Comparison of ENCODE assay signal across 8 mouse cellular contexts in genomic region chr11:103144309-103145285, GRCm38 (mm10). TPM values are rescaled to one million over a fixed set of nuclear protein-coding genes. Genes with fewer than 3 reads are reported as not detected.
DNase-seq lines count a peak whose midpoint lies in the region; ATAC-seq and TF ChIP-seq lines count a peak whose summit lies in the region.
"Had no signal": no experiment of that assay in that cellular context is flagged by ENCODE, and none has a peak within 500 bp of the region (broad histone marks: within the 10 kb centered on the region; RNA-seq: fewer than 3 reads in every experiment).

No protein-coding gene starts in this region.

- H3K27ac ChIP-seq in kidney, adult 2 months (ENCODE audit: insufficient read depth, low read depth, low read length) = no peak overlapping the region
- H3K27ac ChIP-seq in embryonic facial prominence, embryonic 12.5 days = peak overlapping the region; percentile 32
- 0 out of 2 replicates have a peak overlapping the region, but pooled peaks have one; percentile 14 for H3K27ac ChIP-seq in limb, embryonic 15.5 days
- H3K27ac ChIP-seq: liver, embryonic 14.5 days had no signal

- DNase-seq in kidney, adult 2 months = peak; percentile 40
- no peak for DNase-seq in kidney, adult 9 months
- peak; percentile 88 for DNase-seq in NIH3T3 (ENCODE audit: low read depth)
- DNase-seq in right cerebral cortex, adult 2 months (ENCODE audit: low spot score in 2 of 2) = no peak
- no peak for DNase-seq in right cerebral cortex, postnatal 14 days

- peaks cover 30% of the 10 kb centered on the region for H3K4me1 ChIP-seq in kidney, adult 2 months (ENCODE audit: control insufficient read depth, insufficient read depth, low read length)
- H3K4me1 ChIP-seq in embryonic facial prominence, embryonic 12.5 days = peaks cover 35% of the 10 kb centered on the region
- H3K4me1 ChIP-seq in limb, embryonic 15.5 days = peaks cover 30% of the 10 kb centered on the region

- WGBS in kidney, adult 2 months = 55% methylated on average over 12 of the region's 12 CpGs
- 24% methylated on average over 12 of the region's 12 CpGs for WGBS in embryonic facial prominence, embryonic 12.5 days
- 33% methylated on average over 12 of the region's 12 CpGs for WGBS in limb, embryonic 15.5 days

- no peak for TF ChIP-seq POLR2A in kidney, adult 2 months (IDR thresholded peaks at IDR 0.05; ENCODE audit: low read depth, low read length)

- H3K4me3 ChIP-seq in kidney, adult 2 months (ENCODE audit: insufficient read depth, low read depth, low read length) = no peak overlapping the region
- H3K4me3 ChIP-seq in embryonic facial prominence, embryonic 12.5 days = no peak overlapping the region
- H3K4me3 ChIP-seq in limb, embryonic 15.5 days = no peak overlapping the region

- no peaks in the 10 kb centered on the region for H3K27me3 ChIP-seq in kidney, adult 2 months (replicated peaks; ENCODE audit: control insufficient read depth, insufficient read depth, low read length)
- no peaks in the 10 kb centered on the region for H3K27me3 ChIP-seq in embryonic facial prominence, embryonic 12.5 days
- no peaks in the 10 kb centered on the region for H3K27me3 ChIP-seq in limb, embryonic 15.5 days

- ATAC-seq in embryonic facial prominence, embryonic 12.5 days (ENCODE audit: insufficient number of reproducible peaks, insufficient read depth, low FRiP score, low TSS enrichment) = no peak
- ATAC-seq in limb, embryonic 15.5 days (ENCODE audit: insufficient number of reproducible peaks, low FRiP score, low TSS enrichment, low read depth) = no peak

- H3K36me3 ChIP-seq in kidney, adult 2 months (ENCODE audit: control insufficient read depth, insufficient read depth, low read length) = no peaks in the 10 kb centered on the region
- peaks cover 1% of the 10 kb centered on the region; the same call in 1 of the 2 replicates for H3K36me3 ChIP-seq in embryonic facial prominence, embryonic 12.5 days
- H3K36me3 ChIP-seq in limb, embryonic 15.5 days = peaks cover 2% of the 10 kb centered on the region; the same call in 1 of the 2 replicates

- H3K9me3 ChIP-seq in embryonic facial prominence, embryonic 12.5 days = no peaks in the 10 kb centered on the region
- H3K9me3 ChIP-seq in limb, embryonic 15.5 days = no peaks in the 10 kb centered on the region

- H3K9ac ChIP-seq in embryonic facial prominence, embryonic 12.5 days = no peak overlapping the region
- H3K9ac ChIP-seq in limb, embryonic 15.5 days = no peak overlapping the region
- H3K9ac ChIP-seq: liver, embryonic 14.5 days had no signal

- no peak overlapping the region for H3K4me2 ChIP-seq in embryonic facial prominence, embryonic 12.5 days (replicated peaks)
- no peak overlapping the region for H3K4me2 ChIP-seq in limb, embryonic 15.5 days

- no peak for TF ChIP-seq CTCF in kidney, adult 2 months (conservative IDR thresholded peaks at IDR 0.05; ENCODE audit: insufficient read depth, insufficient read length, low read depth, low read length)

RNA-seq across cellular contexts. Expression of gene Hexim2, which starts 12.4 kb away (rescaled TPM):
- 3.8 and 4.0 TPM in 2 replicates for polyA plus RNA-seq in kidney, adult 2 months (2012; rRNA removed)
- 13.5 and 13.8 TPM in 2 replicates for polyA plus RNA-seq in embryonic facial prominence, embryonic 12.5 days (2016; fragmentation: Nextera tagmentation; extraction: Ambion mirVana)
- polyA plus RNA-seq in limb, embryonic 15.5 days (2015; fragmentation: Nextera tagmentation; extraction: Ambion mirVana) = 11.7 and 12.2 TPM in 2 replicates

RNA-seq across cellular contexts. Expression of gene Fmnl1, which starts 26.3 kb away (rescaled TPM):
- 32.7 and 35.5 TPM in 2 replicates for polyA plus RNA-seq in kidney, adult 2 months (2012; rRNA removed)
- polyA plus RNA-seq in embryonic facial prominence, embryonic 12.5 days (2016; fragmentation: Nextera tagmentation; extraction: Ambion mirVana) = 0.97 and 1.8 TPM in 2 replicates
- 2.4 and 3.0 TPM in 2 replicates for polyA plus RNA-seq in limb, embryonic 15.5 days (2015; fragmentation: Nextera tagmentation; extraction: Ambion mirVana)

RNA-seq across cellular contexts. Expression of gene Hexim1, which starts 28.6 kb away (rescaled TPM):
- 24.9 and 26.4 TPM in 2 replicates for polyA plus RNA-seq in kidney, adult 2 months (2012; rRNA removed)
- 4.0 and 4.2 TPM in 2 replicates for polyA plus RNA-seq in embryonic facial prominence, embryonic 12.5 days (2016; fragmentation: Nextera tagmentation; extraction: Ambion mirVana)
- polyA plus RNA-seq in limb, embryonic 15.5 days (2015; fragmentation: Nextera tagmentation; extraction: Ambion mirVana) = 5.0 and 5.8 TPM in 2 replicates

RNA-seq across cellular contexts. Expression of gene Acbd4, which starts 43.1 kb away (rescaled TPM):
- polyA plus RNA-seq in kidney, adult 2 months (2012; rRNA removed) = 119 and 130 TPM in 2 replicates
- polyA plus RNA-seq in embryonic facial prominence, embryonic 12.5 days (2016; fragmentation: Nextera tagmentation; extraction: Ambion mirVana) = 9.7 and 11.2 TPM in 2 replicates
- 27.8 and 34.6 TPM in 2 replicates for polyA plus RNA-seq in limb, embryonic 15.5 days (2015; fragmentation: Nextera tagmentation; extraction: Ambion mirVana)

RNA-seq across cellular contexts. Expression of gene Plcd3, which starts 43.1 kb away (rescaled TPM):
- 14.9 and 18.1 TPM in 2 replicates for polyA plus RNA-seq in kidney, adult 2 months (2012; rRNA removed)
- polyA plus RNA-seq in embryonic facial prominence, embryonic 12.5 days (2016; fragmentation: Nextera tagmentation; extraction: Ambion mirVana) = 3.9 and 4.2 TPM in 2 replicates
- 6.5 and 7.6 TPM in 2 replicates for polyA plus RNA-seq in limb, embryonic 15.5 days (2015; fragmentation: Nextera tagmentation; extraction: Ambion mirVana)

Comparison
In these comparisons a context has a peak if more than half of its experiments do, and no peak if none do; other contexts are left out.
1. DNase-seq: peak in kidney, adult 2 months (single experiment) and NIH3T3 (single experiment); none in kidney, adult 9 months (single experiment), right cerebral cortex, adult 2 months (0 of 2) and right cerebral cortex, postnatal 14 days (single experiment).